Mouse (Mus musculus): ENCODE measurements around the gene Mansc1. TPM values are rescaled to one million over a fixed set of nuclear protein-coding genes. Genes with fewer than 3 reads are reported as not detected.

The Mansc1 gene
- polyA plus RNA-seq, 1 experiment from 2014 or later, result 0.53 TPM

Other genes starting within 250 kb of the Mansc1 start
- gene Bcl2l14, start 236.2 kb downstream of the Mansc1 start, polyA plus RNA-seq (2014; fragmentation: Nextera tagmentation; extraction: Ambion mirVana), result 0.24 and 0.33 TPM in 2 replicates
- gene Lrp6, start 65.5 kb downstream of the Mansc1 start, polyA plus RNA-seq (2014; fragmentation: Nextera tagmentation; extraction: Ambion mirVana), result 32.5 and 32.9 TPM in 2 replicates
- gene Borcs5, start 7.0 kb upstream of the Mansc1 start, polyA plus RNA-seq (2014; fragmentation: Nextera tagmentation; extraction: Ambion mirVana), result 27.0 and 29.7 TPM in 2 replicates
- 24.9 and 28.3 TPM in 2 replicates for gene Dusp16, start 160.1 kb upstream of the Mansc1 start, polyA plus RNA-seq (2014; fragmentation: Nextera tagmentation; extraction: Ambion mirVana)
- gene Crebl2, start 197.7 kb upstream of the Mansc1 start, polyA plus RNA-seq (2014; fragmentation: Nextera tagmentation; extraction: Ambion mirVana), result 0.87 and 1.1 TPM in 2 replicates